10 mouse cellular contexts compared by ENCODE assay signal in genomic region chr8:13162098-13162497, GRCm38 (mm10). TPM values are rescaled to one million over a fixed set of nuclear protein-coding genes. Genes with fewer than 3 reads are reported as not detected.
DNase-seq lines count a peak whose midpoint lies in the region; ATAC-seq and TF ChIP-seq lines count a peak whose summit lies in the region.
"Had no signal": no experiment of that assay in that cellular context is flagged by ENCODE, and none has a peak within 500 bp of the region (broad histone marks: within the 10 kb centered on the region; RNA-seq: fewer than 3 reads in every experiment).

No protein-coding gene starts in this region.

- no peak for ATAC-seq in CD4-positive, CD25-positive, alpha-beta regulatory T cell, adult 4 months
- no peak for ATAC-seq in kidney, embryonic 15.5 days (replicated peaks; ENCODE audit: low FRiP score)
- no peak for ATAC-seq in liver, embryonic 14.5 days (ENCODE audit: insufficient read depth)
- ATAC-seq: midbrain, embryonic 15.5 days had no signal

- 92% methylated on average over 6 of the region's 6 CpGs for WGBS in kidney, embryonic 15.5 days
- WGBS in liver, embryonic 14.5 days (ENCODE audit: insufficient replicate concordance), result 77% methylated on average over 6 of the region's 6 CpGs
- 89% methylated on average over 6 of the region's 6 CpGs for WGBS in hindbrain, embryonic 10.5 days

- peaks cover 19% of the 10 kb centered on the region for H3K4me1 ChIP-seq in kidney, embryonic 15.5 days
- peaks cover 36 to 42% of the 10 kb centered on the region in 2 experiments for H3K4me1 ChIP-seq in liver, embryonic 14.5 days (replicated peaks; ENCODE audit: control insufficient read depth in 2 of 2, insufficient read depth in 2 of 2, low read length in 1 of 2)
- peaks cover 16% of the 10 kb centered on the region for H3K4me1 ChIP-seq in hindbrain, embryonic 10.5 days (replicated peaks)

- no peak overlapping the region for H3K27ac ChIP-seq in kidney, embryonic 15.5 days
- no peak overlapping the region; the same call in 1 of the 2 replicates for H3K27ac ChIP-seq in liver, embryonic 14.5 days
- H3K27ac ChIP-seq in hindbrain, embryonic 10.5 days, result no peak overlapping the region
- H3K27ac ChIP-seq: forebrain, embryonic 10.5 days; midbrain, embryonic 15.5 days had no signal

- no peak overlapping the region for H3K9ac ChIP-seq in kidney, embryonic 15.5 days
- no peak overlapping the region; the same call in 1 of the 2 replicates for H3K9ac ChIP-seq in liver, embryonic 14.5 days (replicated peaks)
- H3K9ac ChIP-seq: midbrain, embryonic 15.5 days had no signal

- peaks cover 22% of the 10 kb centered on the region for H3K36me3 ChIP-seq in kidney, embryonic 15.5 days
- peaks cover 16% of the 10 kb centered on the region for H3K36me3 ChIP-seq in liver, embryonic 14.5 days (replicated peaks; ENCODE audit: control insufficient read depth, insufficient read depth, low read depth)
- H3K36me3 ChIP-seq in hindbrain, embryonic 10.5 days, result peaks cover 20% of the 10 kb centered on the region

- no peak for TF ChIP-seq EP300 in liver, embryonic 14.5 days (IDR thresholded peaks at IDR 0.05; ENCODE audit: low read depth)

- H3K27me3 ChIP-seq in kidney, embryonic 15.5 days, result no peaks in the 10 kb centered on the region
- no peaks in the 10 kb centered on the region for H3K27me3 ChIP-seq in liver, embryonic 14.5 days (ENCODE audit: control insufficient read depth, insufficient read depth, low read length)
- no peaks in the 10 kb centered on the region for H3K27me3 ChIP-seq in hindbrain, embryonic 10.5 days (ENCODE audit: insufficient read depth, poor library complexity, severe bottlenecking)
- H3K27me3 ChIP-seq: midbrain, embryonic 15.5 days had no signal

- peak; percentile 9 for DNase-seq in CD4-positive, CD25-positive, alpha-beta regulatory T cell, adult 2 months (ENCODE audit: low read depth, low spot score)
- peak; percentile 51 for DNase-seq in kidney, adult 11 months
- peak; percentile 39 for DNase-seq in 416B (ENCODE audit: low read depth)
- no peak for DNase-seq in liver, embryonic 14.5 days (ENCODE audit: low read depth in 3 of 3, low spot score in 3 of 3)
- DNase-seq in hindbrain, embryonic 10.5 days (ENCODE audit: low spot score), result no peak
- DNase-seq in left cerebral cortex, adult 9 months (ENCODE audit: low spot score in 2 of 2), result no peak

- no peak overlapping the region for H3K4me2 ChIP-seq in kidney, embryonic 15.5 days
- peak overlapping the region; percentile 38; the same call in 1 of the 2 replicates for H3K4me2 ChIP-seq in liver, embryonic 14.5 days (ENCODE audit: low read depth)
- H3K4me2 ChIP-seq: midbrain, embryonic 15.5 days had no signal

- TF ChIP-seq CTCF in liver, embryonic 14.5 days (IDR thresholded peaks at IDR 0.05; ENCODE audit: low read depth), result no peak

- no peaks in the 10 kb centered on the region for H3K9me3 ChIP-seq in kidney, embryonic 15.5 days (replicated peaks)
- no peaks in the 10 kb centered on the region for H3K9me3 ChIP-seq in liver, embryonic 14.5 days (ENCODE audit: control insufficient read depth, low read length)
- no peaks in the 10 kb centered on the region for H3K9me3 ChIP-seq in hindbrain, embryonic 10.5 days
- H3K9me3 ChIP-seq: forebrain, embryonic 10.5 days; midbrain, embryonic 15.5 days had no signal

- no peak overlapping the region for H3K4me3 ChIP-seq in kidney, embryonic 15.5 days (replicated peaks)
- H3K4me3 ChIP-seq in liver, embryonic 14.5 days (ENCODE audit: insufficient read depth in 1 of 2, low read depth in 2 of 2, low read length in 2 of 2), result 0 out of 4 replicates have a peak overlapping the region, but pooled peaks of 1 of the 2 experiments have one; percentile 8
- H3K4me3 ChIP-seq in hindbrain, embryonic 10.5 days, result no peak overlapping the region
- H3K4me3 ChIP-seq: forebrain, embryonic 10.5 days; midbrain, embryonic 15.5 days had no signal

RNA-seq across cellular contexts. Expression of gene Lamp1, which starts 3.1 kb away (rescaled TPM):
- polyA plus RNA-seq in CD4-positive, CD25-positive, alpha-beta regulatory T cell, adult 4 months (2017; shearing (Covaris generic)), result 10 to 100 TPM; 12.6 to 25.2 TPM
- 299 and 302 TPM in 2 replicates for polyA plus RNA-seq in kidney, embryonic 15.5 days (2015; fragmentation: Nextera tagmentation; extraction: Ambion mirVana)
- polyA plus RNA-seq in liver, embryonic 14.5 days (2012; rRNA removed), result 112 and 137 TPM in 2 replicates
- 178 and 198 TPM in 2 replicates for polyA plus RNA-seq in liver, embryonic 14.5 days (2014; fragmentation: Nextera tagmentation; extraction: Ambion mirVana)
- polyA plus RNA-seq in hindbrain, embryonic 10.5 days (2016; fragmentation: Nextera tagmentation; extraction: Ambion mirVana), result 218 and 231 TPM in 2 replicates

RNA-seq across cellular contexts. Expression of gene Grtp1, which starts 38.3 kb away (rescaled TPM):
- polyA plus RNA-seq in CD4-positive, CD25-positive, alpha-beta regulatory T cell, adult 4 months (2017; shearing (Covaris generic)), result 1 to 10 TPM; 2.8 to 3.2 TPM
- 19.3 and 21.3 TPM in 2 replicates for polyA plus RNA-seq in kidney, embryonic 15.5 days (2015; fragmentation: Nextera tagmentation; extraction: Ambion mirVana)
- 5.7 TPM in 2 replicates for polyA plus RNA-seq in liver, embryonic 14.5 days (2012; rRNA removed)
- polyA plus RNA-seq in liver, embryonic 14.5 days (2014; fragmentation: Nextera tagmentation; extraction: Ambion mirVana), result 9.5 and 10.1 TPM in 2 replicates
- 14.5 and 16.5 TPM in 2 replicates for polyA plus RNA-seq in hindbrain, embryonic 10.5 days (2016; fragmentation: Nextera tagmentation; extraction: Ambion mirVana)

RNA-seq across cellular contexts. Expression of gene Cul4a, which starts 56.7 kb away (rescaled TPM):
- polyA plus RNA-seq in CD4-positive, CD25-positive, alpha-beta regulatory T cell, adult 4 months (2017; shearing (Covaris generic)), result 10 to 100 TPM; 20.3 to 20.5 TPM
- 104 and 105 TPM in 2 replicates for polyA plus RNA-seq in kidney, embryonic 15.5 days (2015; fragmentation: Nextera tagmentation; extraction: Ambion mirVana)
- 38.9 and 48.5 TPM in 2 replicates for polyA plus RNA-seq in liver, embryonic 14.5 days (2012; rRNA removed)
- 68.8 and 83.0 TPM in 2 replicates for polyA plus RNA-seq in liver, embryonic 14.5 days (2014; fragmentation: Nextera tagmentation; extraction: Ambion mirVana)
- 72.8 and 83.9 TPM in 2 replicates for polyA plus RNA-seq in hindbrain, embryonic 10.5 days (2016; fragmentation: Nextera tagmentation; extraction: Ambion mirVana)

RNA-seq across cellular contexts. Expression of gene Pcid2, which starts 56.8 kb away (rescaled TPM):
- 10 to 100 TPM; 38.6 to 56.6 TPM for polyA plus RNA-seq in CD4-positive, CD25-positive, alpha-beta regulatory T cell, adult 4 months (2017; shearing (Covaris generic))
- polyA plus RNA-seq in kidney, embryonic 15.5 days (2015; fragmentation: Nextera tagmentation; extraction: Ambion mirVana), result 42.8 and 45.5 TPM in 2 replicates
- 9.9 and 10.9 TPM in 2 replicates for polyA plus RNA-seq in liver, embryonic 14.5 days (2012; rRNA removed)
- 12.3 and 13.2 TPM in 2 replicates for polyA plus RNA-seq in liver, embryonic 14.5 days (2014; fragmentation: Nextera tagmentation; extraction: Ambion mirVana)
- polyA plus RNA-seq in hindbrain, embryonic 10.5 days (2016; fragmentation: Nextera tagmentation; extraction: Ambion mirVana), result 58.4 and 63.5 TPM in 2 replicates

Comparison
In these comparisons a context has a peak if more than half of its experiments do, and no peak if none do; other contexts are left out.
1. DNase-seq: peak in CD4-positive, CD25-positive, alpha-beta regulatory T cell, adult 2 months (single experiment), kidney, adult 11 months (single experiment) and 416B (single experiment); none in liver, embryonic 14.5 days (0 of 3), hindbrain, embryonic 10.5 days (single experiment) and left cerebral cortex, adult 9 months (0 of 2).